Mouse (Mus musculus): ENCODE results near the gene Ddx23.

Gene Ddx23

DNA sequence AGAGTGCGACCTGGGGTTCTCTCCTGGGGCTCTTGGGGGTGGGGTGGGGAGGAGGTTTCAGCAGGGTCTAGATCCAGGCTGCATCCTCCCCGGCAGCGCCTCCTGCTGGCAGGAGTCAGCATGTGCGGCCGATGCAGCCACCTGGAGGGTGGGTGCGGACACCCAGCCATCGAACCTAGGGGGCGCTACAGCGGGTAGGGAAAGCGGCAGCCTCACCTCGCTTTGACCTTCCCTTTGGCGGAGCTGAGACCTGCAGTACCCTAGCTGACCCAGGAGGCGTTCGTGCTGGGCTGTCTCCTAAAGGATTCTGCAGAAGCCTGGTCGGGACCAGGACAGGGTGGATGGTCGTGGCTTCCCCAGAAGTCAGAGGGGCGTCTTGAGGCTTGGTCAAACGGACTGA, 31.2 kb downstream of the Ddx23 start:
- peak; percentile 91 for DNase-seq

DNA sequence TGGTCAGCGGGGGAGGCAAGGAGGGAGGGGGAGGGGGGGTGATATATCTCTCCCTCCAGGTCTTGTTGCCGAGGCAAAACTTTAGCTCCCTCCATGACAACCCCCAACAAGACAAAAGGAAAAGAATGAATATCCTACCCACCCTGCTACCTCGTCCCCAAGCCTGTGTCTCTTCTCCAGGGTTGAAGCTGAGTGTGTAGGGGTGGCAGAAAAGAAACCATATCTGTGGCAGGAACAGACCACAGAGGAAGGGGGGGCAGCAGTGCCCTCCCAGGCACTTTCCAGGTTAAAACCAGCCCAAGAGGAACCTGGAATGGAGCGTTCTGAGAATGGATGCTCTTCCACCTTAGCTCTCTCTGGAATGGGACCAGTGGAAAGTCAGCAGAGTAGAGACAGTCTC, 32.2 kb downstream of the Ddx23 start, which contains the start of gene Cacnb3:
Cacnb3 (plus strand) TSS at position 301 of the 400 bp plus-strand sequence.
- DNase-seq, result no peak

DNA sequence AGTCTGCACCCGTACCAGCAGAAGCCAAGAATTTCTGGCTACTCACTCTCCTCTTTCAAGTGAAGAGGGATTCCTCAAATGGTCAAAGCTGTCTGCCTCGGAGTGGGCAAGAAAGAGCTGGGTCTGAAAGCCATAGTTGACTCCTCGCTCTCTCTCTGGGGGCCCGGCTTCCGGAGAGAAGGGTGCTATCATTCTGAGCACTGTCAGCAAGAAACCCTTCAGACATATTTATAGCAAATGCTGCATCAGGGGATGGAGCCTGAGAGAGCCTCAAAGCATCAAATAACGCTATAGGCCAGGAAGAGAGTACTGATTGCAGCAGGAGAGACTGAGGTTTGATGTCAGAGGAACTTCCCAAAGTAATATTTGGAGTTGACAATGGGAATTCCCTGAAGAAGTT, 33.2 kb downstream of the Ddx23 start:
- DNase-seq, result no peak

DNA sequence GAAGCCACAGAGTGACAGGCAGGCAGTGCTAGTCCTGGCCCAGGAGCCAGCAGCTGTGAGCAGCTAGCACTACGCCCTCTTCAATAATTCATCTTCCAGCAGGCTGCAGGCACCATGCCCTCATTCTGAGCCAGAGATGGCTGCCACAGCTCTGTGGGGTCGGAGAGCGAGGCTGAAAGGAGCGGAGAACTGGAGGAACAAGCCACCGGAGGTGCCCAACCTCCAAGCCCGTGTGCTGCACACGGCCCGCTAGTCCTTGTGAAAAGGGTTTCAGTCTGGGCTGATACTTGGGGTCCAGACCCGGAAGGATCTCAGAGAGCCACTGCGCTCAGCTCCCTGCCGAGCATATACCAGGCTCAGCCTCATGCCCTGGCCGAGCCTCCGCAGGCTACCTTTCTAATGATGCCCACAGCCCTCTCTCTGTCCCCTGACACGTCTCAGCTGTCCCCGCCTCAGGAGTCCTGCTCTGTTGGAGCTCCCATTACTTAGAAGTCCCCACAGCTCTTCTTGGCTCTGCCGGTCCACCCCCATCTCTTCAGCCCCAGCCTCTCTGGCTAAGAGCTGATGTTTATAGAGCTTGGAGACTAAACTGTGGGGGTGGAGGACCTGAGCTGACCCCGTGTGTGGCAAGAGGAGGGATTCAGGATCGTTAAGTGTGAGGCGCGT, 34.0 kb downstream of the Ddx23 start:
- DNase-seq, result peak; percentile 62

DNA sequence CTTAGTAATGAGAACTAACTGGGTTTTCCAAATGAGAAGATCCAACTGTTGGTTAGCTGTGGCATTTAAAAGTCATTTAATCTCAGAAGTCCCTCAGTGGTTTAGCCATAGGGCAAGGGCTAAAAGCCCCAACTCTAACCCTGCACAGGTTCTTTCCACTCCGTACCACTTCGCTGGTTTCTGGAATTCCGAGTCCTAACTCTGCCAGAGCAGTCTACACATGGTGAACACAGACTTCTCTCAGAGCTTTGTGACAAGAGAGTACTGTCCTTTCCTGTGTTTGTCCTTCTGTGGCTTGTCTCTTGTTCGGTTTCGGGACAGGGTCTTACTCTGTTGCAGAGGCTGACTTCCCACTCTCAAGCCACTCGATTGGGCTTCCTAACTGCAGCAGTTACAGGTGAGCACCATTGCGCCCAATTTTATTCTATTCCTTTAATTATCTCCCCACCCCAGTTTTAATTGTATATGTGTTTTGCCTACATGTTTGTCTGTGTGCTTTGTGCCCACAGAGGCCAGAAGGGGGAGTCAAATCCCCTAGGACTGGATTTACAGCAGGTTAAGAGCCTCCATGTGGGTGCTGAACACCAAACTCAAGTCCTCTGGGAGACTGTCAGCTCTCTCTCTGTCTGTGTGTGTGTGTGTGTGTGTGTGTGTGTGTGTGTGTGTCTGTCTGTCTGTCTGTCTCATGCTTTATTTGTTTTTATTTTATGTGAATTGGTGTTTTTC, 36.0 kb downstream of the Ddx23 start:
- no peak for DNase-seq

DNA sequence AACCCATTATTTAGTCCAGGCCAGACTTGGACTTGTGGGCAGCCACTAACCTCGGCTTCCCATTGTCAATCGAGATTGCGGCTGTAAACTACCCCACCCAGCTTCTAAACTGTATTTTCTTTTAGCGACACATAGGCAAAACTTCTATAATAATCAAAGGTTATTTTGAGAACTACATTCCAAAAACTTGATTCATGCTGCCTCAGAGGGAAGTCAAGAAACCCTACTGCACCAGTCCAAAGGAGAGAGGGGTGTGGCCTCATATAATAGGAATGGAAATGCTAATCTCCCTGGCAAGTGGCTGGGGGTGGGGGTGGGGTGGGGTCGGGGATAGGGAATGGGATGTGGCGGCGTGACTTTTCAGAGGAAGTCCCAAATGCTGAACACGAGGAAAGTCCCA, 36.6 kb downstream of the Ddx23 start:
- no peak for DNase-seq

DNA sequence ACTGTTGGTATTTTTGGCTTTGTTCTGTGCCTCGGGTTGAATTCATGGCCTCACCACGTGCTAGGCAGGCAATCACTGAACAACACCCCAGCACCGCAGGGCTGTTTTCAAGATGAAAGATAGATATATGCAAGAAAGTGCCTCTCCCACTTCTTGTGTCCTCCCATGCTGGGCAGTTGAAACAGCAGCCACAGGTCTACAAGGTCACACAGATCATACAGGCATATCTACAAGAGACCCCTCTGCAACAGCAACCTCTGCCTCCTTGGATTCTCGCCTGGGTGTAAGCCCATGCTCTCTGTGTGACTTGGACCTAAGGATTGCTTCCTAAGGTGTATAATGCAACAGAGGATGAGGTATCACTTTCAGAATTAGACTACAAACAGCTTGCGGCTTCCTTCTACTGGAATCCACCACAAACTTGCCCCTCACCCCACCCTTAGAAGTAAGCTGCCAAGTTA, 39.3 kb downstream of the Ddx23 start:
- no peak for DNase-seq

DNA sequence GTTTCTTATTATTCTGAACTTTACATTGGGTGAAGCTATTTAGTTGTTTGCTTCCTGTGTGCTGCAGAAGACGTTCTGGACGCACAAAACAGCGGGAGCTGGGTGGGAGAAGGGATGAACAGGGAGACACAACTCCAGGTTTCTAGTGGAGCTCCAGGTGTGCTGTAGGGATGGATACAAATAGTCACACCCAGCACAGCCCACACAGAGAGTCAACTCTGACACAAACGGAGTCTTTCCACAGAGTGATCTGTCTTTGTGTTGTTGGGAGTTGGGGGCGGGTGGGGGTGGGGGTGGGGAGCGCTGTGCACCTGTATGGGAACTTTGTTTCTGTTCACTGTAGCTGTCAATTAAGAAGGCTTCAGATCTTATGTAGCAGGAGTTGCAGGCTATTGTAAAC, 40.0 kb downstream of the Ddx23 start:
- no peak for DNase-seq

DNA sequence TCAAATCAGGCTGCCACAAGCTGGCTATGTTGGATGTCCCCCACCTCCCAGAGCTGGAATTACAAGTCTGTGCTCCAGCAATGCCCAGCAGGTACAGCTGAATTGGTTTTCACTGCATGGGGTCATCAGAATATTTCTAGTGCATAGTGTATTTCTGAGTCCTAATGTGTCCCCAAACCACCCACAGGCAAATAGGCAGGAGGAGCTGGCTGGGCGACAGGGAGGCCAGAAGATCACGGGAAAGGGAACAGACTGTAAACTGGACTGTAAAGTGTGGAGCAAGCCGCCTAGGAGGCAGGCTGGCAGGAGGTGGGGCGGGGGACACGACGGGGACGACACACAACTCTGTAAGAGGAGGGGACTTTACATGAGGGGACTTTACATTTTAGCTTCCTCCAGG, 40.5 kb downstream of the Ddx23 start:
- peak; percentile 37 for DNase-seq

DNA sequence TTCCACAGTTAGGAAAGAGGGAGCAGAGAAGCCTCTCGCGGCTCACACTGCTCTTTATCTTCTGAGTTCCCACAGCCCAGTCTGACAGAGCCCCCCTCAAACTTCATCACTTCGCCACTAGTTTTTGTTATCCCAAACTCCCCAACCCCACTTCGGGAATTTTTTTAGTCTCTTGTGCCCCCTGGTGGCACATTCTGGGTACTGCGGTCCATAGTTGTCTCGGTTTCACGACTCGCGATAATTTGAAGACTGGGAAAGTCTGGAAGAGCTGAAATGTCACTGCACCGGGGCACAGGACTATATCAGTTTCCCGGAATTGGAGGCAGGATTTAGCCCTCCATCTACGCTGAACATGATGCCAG, 45.5 kb downstream of the Ddx23 start:
- peak; percentile 87 for DNase-seq

DNA sequence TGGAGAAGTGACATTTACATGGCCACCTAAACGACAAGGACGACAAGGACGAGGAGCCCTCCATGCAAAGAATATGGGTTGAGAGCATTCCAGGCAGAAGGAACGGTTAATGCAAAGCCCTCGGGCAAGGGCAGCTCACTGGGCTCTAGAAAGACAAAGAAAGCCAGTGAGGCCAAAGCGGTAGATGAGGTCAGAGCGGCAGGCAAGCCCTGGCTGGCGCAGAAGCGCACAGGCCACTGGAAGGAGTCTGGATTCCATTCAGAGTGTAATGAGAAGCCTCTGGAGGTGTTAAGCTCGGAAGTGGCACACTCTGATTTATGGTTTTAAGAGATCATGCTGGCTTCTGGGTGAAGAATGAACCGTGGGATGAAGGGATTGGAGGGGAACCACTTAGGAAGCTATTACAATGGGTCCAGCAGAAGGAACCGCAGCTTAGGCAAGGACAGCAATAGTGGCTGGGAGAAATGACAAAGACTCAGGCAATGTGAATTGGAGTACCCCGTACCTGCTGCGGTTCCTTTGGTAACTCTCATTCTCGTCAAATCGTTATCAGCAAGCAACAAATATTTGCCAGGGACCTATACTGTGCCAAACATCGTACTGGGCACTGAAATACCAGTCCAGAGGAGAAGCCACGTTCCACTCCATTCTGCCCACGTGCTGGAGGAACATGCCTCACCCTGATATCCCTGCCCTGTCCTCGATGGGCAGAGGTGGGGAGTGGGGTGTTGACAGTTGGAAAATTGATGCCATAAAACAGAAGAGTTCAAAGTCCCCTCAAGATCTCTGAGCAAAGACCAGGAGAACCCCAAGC, 46.1 kb downstream of the Ddx23 start:
- DNase-seq, result no peak

DNA sequence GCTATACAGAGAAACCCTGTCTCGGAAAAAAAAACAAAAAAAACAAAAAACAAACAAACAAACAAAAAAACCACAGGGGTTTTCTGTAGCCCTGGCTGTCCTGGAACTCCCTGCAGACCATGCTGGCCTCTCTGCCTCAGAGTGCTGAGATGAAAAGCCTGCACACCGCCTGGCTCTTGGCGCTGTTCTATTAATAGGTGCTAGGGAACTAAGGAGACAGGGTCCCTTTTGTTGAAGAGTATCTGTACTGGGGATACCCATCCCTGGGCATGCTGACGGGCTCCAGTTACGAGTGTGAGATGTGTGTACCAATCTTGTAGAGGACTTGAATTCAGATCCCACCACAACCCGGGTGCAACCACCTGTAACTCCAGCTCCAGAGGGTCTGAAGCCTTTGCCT, 46.9 kb downstream of the Ddx23 start:
- DNase-seq, result no peak

DNA sequence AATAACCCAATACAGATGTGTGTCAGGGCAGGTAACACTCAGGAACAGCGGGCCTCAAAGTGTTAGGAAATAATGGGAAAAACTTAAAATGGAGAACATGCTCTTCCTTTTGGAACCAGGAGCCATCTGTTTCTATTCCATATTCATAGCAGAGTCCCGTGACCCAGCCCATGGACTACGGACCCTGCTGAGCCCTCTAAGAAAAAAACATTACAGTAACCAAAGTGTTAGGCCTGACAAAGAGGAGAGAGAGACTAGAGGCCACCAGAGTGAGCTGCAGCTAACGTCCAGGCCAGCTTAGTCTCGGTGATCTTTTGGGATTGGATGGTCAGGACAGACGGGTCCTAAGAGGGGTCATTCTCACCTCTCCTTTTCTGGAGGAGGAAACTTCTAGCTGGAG, 47.7 kb downstream of the Ddx23 start:
- no peak for DNase-seq

DNA sequence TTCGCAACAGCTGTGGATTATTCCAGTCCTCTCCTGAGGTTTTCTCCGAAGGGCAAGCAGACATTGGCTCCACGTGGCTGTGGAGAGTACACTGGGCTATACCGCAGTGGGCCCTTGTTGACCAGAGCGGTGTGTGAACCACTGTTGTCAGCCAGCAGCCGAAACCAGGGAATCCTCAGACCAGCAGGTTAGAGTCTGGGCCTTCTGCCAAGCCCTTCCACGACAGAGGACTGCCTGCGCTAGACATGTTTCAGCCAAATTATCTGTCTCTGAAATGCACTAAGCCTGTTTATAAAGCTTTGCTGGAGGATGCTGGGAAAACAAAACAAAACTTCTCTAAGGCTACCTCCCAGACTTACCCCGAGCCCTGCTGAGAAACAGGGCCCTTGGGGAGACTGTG, 48.1 kb downstream of the Ddx23 start:
- peak; percentile 35 for DNase-seq

DNA sequence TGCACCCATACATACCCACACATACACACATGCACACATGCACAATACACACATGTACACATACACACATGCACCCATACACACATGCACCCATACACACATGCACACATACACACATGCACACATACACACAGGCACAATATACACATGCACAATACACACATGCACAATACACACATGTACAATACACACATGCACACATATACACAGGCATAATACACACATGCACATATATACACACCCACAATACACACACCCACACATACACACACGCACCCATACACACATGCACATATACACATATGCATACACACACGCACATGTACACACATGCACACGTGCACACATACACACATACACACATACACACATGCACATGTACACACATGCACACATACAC, 50.5 kb downstream of the Ddx23 start:
- DNase-seq, result no peak

DNA sequence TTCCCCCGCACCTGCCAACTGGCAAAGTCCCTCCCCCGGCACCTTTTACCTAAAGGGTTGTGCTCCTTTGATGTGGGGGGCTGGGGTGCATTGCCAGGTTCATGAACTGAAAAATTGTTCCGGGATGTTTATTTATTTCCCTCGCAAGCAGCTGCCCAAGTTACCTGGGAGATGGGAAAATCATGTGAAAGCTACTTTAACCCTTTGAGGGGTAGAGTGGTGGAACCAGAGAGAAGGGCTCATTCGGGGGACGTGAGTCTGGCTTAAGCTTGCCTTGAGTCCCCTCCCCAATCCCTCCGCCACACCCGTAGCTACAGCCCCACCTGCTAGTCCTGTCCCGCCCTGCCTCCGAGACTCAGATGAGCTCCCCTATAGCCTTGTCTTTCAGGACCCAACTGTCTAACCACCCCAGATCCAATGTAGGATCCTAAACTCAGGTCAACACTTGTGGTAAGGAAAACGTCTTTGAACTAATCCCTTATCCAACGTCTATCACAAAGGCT, 52.5 kb downstream of the Ddx23 start:
- peak; percentile 18 for DNase-seq

DNA sequence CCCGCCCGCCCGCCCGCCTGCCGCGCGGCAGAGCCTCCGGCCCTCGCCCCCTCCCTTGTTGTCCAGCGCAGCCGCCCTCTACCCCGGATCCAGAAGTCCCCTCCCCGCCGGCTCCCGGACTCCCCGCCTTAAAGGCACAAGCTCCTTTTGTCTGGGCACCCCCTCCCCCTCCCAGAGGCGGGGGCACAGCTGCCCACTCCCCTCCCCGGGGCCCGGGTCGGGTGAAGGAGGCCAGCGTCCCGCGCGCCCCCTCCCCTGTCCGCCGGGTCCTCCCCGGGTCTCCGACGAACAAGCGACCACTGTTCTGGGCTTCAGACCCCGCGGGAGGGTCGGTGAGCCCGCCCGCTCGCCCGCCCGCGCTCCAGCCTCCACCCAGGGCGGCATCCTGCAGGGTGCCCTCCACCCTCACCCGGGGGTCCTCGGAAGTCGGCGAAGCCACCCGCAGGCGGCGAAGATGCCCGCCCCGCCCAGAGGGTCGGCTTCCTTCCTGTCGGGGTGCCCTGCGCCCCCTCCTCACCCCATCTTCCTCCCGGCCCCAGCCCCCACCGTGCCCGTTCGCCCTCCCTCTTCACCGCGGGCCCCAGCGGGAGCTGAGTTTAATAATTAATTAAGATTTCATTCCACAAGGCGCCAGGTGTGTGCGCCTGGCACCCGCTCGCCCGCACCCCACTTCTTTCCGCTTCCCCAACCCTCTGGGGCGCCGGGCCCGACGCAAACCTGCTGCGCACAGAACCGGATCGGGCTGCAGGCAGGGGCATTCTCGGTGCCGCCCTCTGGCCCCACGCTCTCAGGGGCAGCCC, 53.2 kb downstream of the Ddx23 start, which contains the start of gene Adcy6:
Adcy6 (minus strand) TSS at position 746 of the 800 bp plus-strand sequence.
- peak; percentile 93 for DNase-seq

DNA sequence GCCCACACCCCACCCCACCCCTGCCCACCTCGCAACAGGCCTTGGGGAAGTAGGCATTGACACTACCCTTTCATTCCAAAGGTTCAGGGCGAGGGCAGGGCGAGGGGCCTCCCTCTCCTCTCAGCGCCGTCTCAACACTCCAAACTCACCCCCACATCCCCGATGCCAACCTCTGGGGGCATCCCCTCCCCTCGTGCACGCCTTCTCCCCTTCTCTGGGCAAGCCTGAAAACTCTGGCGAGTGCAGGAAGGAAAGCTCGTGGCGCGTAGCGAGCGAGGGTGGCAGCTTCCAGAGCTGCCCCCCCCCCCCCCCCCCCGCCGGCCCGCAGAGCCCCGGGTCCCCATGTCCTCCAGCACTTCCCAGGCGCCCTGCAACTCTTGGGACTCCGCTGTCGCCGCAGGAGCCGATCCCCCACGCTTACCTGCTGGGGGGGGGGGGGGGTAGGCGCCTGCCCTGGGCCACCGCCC, 53.9 kb downstream of the Ddx23 start:
- peak; percentile 45 for DNase-seq

DNA sequence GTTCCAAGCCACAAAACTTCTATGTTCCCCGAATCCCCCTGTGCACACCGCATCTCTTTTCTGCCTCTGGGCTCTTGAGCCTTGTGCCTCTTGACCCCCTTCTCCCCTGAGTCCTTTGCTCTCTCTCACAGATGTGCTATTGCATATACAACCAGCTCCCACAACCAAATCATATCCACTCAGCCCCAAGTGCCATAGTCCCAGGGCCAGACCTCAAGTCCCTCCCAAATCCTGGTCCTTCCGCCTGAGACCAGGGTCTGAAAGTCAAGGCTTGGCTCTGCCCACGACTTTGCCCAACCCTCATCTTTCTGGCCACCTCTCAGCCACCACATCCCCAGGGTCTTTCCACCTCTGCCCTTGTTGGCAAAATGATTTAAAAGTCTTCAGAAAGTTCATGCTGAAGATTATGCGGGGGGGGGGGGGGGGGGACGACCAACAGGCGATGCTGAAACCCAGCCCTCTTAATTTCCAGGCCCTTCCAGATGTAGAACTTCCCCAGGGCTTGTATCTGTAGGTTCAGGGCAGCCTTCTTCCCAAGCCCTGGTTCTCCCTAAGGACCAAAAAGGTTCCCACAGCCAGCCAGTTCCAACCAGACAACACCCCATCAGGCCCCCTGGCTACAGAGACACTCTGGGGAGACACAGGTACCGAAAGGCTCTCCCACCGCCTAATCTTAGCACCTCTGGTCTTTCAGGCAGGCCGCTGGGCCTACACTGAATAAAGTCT, 54.5 kb downstream of the Ddx23 start:
- DNase-seq, result peak; percentile 22

DNA sequence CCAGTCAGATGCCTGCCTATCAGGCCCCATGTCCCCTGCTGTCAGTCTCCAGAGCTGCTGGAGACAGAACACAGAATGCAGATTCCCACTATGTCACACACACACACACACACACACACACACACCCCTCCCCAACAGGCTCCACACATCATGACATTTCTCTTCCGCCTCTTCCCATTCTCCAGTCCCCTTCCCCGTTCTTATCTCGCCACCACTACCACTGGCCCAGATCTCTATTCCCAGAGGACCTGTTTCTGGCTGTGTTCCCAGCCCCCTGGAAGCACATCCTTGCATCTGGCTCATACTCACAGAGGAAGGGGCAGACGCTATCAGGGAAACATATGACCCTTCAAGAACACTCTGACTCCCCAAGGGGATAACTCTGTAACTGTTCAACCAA, 55.1 kb downstream of the Ddx23 start:
- DNase-seq, result peak; percentile 62

DNA sequence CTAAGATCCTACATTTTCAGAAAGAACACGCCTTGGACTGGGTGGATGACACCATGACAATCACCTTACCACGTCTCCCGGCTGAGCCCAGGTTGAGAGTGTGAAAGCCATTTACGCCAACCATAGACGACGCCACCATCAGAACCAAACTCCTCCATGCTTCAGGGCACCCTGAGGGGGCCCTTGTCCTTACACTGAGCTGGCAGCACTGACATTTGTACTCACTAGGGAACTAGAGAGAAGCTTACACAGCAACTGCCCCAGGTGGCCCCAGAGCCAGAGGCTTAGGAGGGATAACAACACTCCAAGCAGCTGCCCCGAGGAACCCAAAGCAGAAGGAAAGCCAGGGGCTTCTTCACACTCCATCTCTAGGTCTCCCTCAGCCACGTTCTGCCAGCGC, 56.0 kb downstream of the Ddx23 start:
- no peak for DNase-seq

DNA sequence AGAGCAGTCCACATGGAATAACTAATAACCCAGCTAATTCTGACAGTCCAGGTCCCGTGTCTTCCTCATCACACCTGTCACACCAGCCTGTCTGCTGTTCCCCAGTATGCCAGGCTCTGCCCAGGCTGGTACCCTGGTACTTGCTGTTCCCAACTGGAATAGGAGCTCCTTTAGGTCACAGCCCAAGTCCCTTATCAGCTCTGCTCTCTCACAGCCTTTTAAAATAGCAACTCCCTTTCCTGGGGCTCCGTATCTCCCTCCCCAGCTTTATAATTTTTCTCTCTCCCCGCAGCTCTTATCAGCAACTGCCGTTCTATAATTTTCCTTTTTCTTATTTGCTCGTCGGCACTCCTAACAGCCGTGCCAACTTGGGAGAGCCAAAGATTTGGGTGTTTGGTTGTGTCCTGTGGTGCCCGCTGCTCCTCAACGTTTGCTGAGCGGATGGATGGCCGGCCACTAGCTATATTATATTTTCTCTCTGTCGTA, 56.6 kb downstream of the Ddx23 start:
- DNase-seq, result no peak
